Comparison of ENCODE assay signal across 22 mouse cellular contexts in the genomic region with DNA sequence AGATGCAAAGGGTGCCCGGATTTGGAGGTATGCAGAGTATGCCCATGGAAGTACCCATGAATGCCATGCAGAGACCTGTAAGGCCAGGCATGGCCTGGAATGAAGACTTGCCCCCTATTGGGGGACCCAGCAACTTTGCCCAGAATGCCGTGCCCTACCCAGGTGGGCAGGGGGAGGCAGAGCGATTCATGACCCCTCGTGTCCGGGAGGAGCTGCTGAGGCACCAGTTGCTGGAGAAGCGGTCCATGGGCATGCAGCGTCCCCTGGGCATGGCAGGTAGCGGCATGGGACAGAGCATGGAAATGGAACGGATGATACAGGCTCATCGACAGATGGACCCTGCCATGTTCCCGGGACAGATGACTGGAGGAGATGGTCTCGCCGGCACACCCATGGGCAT. TPM values are rescaled to one million over a fixed set of nuclear protein-coding genes. Genes with fewer than 3 reads are reported as not detected.
DNase-seq lines count a peak whose midpoint lies in the region; ATAC-seq lines count a peak whose summit lies in the region.
"Had no signal": no experiment of that assay in that cellular context is flagged by ENCODE, and none has a peak within 500 bp of the region (broad histone marks: within the 10 kb centered on the region; RNA-seq: fewer than 3 reads in every experiment).

No protein-coding gene starts in this region.

- H3K9ac ChIP-seq in kidney, embryonic 15.5 days, result no peak overlapping the region
- H3K9ac ChIP-seq: embryonic facial prominence, embryonic 12.5 days; forebrain, embryonic 12.5 days; forebrain, postnatal 0 days; heart, embryonic 13.5 days; hindbrain, embryonic 14.5 days had no signal

- ATAC-seq in kidney, embryonic 15.5 days (replicated peaks; ENCODE audit: low FRiP score), result no peak

- H3K9me3 ChIP-seq in kidney, embryonic 15.5 days (replicated peaks), result no peaks in the 10 kb centered on the region
- H3K9me3 ChIP-seq: embryonic facial prominence, embryonic 12.5 days; forebrain, embryonic 12.5 days; heart, embryonic 13.5 days had no signal

- H3K4me2 ChIP-seq in kidney, embryonic 15.5 days, result no peak overlapping the region
- H3K4me2 ChIP-seq: embryonic facial prominence, embryonic 12.5 days; forebrain, embryonic 12.5 days; heart, embryonic 13.5 days; hindbrain, embryonic 14.5 days had no signal

- no peak overlapping the region for H3K4me3 ChIP-seq in kidney, embryonic 15.5 days (replicated peaks)
- H3K4me3 ChIP-seq: embryonic facial prominence, embryonic 12.5 days; forebrain, embryonic 12.5 days; heart, embryonic 13.5 days had no signal

- DNase-seq in cerebellum, adult 9-10 months, result peak; percentile 38
- DNase-seq in cerebellum, postnatal 14 days, result no peak
- DNase-seq in heart, adult 11 months, result peak; percentile 92
- no peak for DNase-seq in heart, postnatal 10 days
- peak; percentile 10 for DNase-seq in kidney, postnatal 10 days
- DNase-seq in testis, postnatal 10 days (ENCODE audit: low spot score), result peak; percentile 44
- no peak for DNase-seq in testis, postnatal 14 days (ENCODE audit: low spot score)
- DNase-seq: adrenal gland, adult 2 months; adrenal gland, postnatal 25 days; forebrain, postnatal 0 days; kidney, adult 11 months had no signal

- peaks cover 56% of the 10 kb centered on the region for H3K4me1 ChIP-seq in kidney, embryonic 15.5 days

- 92% methylated on average over 13 of the region's 13 CpGs for WGBS in kidney, embryonic 15.5 days

- intact Hi-C loops in heart, postnatal 10 days (cut with DNase I), result no loop called here

- H3K27me3 ChIP-seq in kidney, embryonic 15.5 days, result no peaks in the 10 kb centered on the region
- H3K27me3 ChIP-seq: CH12.LX; embryonic facial prominence, embryonic 12.5 days; heart, embryonic 13.5 days had no signal

- no peak overlapping the region for H3K27ac ChIP-seq in kidney, embryonic 15.5 days
- H3K27ac ChIP-seq: embryonic facial prominence, embryonic 12.5 days; forebrain, embryonic 12.5 days; heart, embryonic 13.5 days; hindbrain, embryonic 14.5 days had no signal

- H3K36me3 ChIP-seq in kidney, embryonic 15.5 days, result peaks cover 76% of the 10 kb centered on the region

RNA-seq across cellular contexts. Expression of a gene that starts 23.9 kb away (rescaled TPM):
- total RNA-seq in heart, postnatal 10 days (2021), result 10 to 100 TPM; 66.8 to 73.0 TPM
- 11.3 and 11.7 TPM in 2 replicates for polyA plus RNA-seq in kidney, embryonic 15.5 days (2015; fragmentation: Nextera tagmentation; extraction: Ambion mirVana)

RNA-seq across cellular contexts. Expression of a gene that starts 51.8 kb away (rescaled TPM):
- not detected for total RNA-seq in heart, postnatal 10 days (2021)
- polyA plus RNA-seq in kidney, embryonic 15.5 days (2015; fragmentation: Nextera tagmentation; extraction: Ambion mirVana), result 0.60 and 2.5 TPM in 2 replicates
- total RNA-seq: adrenal gland, adult 2 months; adrenal gland, postnatal 25 days; CH12.LX; forebrain, postnatal 0 days; hematopoietic stem cell, adult 5-6 weeks had no signal
- polyA plus RNA-seq: adrenal gland, adult 2 months; cortical plate, adult 2 months; forebrain, postnatal 0 days; heart, embryonic 13.5 days; heart, postnatal 0 days; hindbrain, embryonic 14.5 days had no signal

RNA-seq across cellular contexts. Expression of a gene that starts 55.1 kb away (rescaled TPM):
- under 1 TPM; 0.24 to 0.27 TPM for total RNA-seq in heart, postnatal 10 days (2021)
- polyA plus RNA-seq in kidney, embryonic 15.5 days (2015; fragmentation: Nextera tagmentation; extraction: Ambion mirVana), result not detected in 2 replicates
- total RNA-seq: forebrain, postnatal 0 days; gastrocnemius, adult 18-20 months; gastrocnemius, postnatal 14 days had no signal
- polyA plus RNA-seq: forebrain, postnatal 0 days; heart, embryonic 13.5 days; heart, postnatal 0 days; hindbrain, embryonic 14.5 days had no signal

Comparison
In these comparisons a context has a peak if more than half of its experiments do, and no peak if none do; other contexts are left out.
1. DNase-seq: peak in cerebellum, adult 9-10 months (single experiment), heart, adult 11 months (single experiment), kidney, postnatal 10 days (single experiment) and testis, postnatal 10 days (single experiment); none in cerebellum, postnatal 14 days (0 of 2), heart, postnatal 10 days (0 of 2) and testis, postnatal 14 days (single experiment).